Comparison of ENCODE assay signal across 25 mouse cellular contexts in genomic region chr13:103025461-103025860, GRCm38 (mm10).
DNase-seq lines count a peak whose midpoint lies in the region; TF ChIP-seq lines count a peak whose summit lies in the region.
"Had no signal": no experiment of that assay in that cellular context is flagged by ENCODE, and none has a peak within 500 bp of the region (broad histone marks: within the 10 kb centered on the region; RNA-seq: fewer than 3 reads in every experiment).

No protein-coding gene starts in this region.

- intact Hi-C loops in heart, adult 2 months (cut with DNase I): no loop called here

- no peaks in the 10 kb centered on the region for H3K9me3 ChIP-seq in heart, embryonic 10.5 days
- H3K9me3 ChIP-seq: embryonic facial prominence, embryonic 10.5 days; embryonic facial prominence, embryonic 13.5 days; forebrain, embryonic 10.5 days; forebrain, embryonic 13.5 days; G1E; heart, embryonic 13.5 days; hindbrain, embryonic 10.5 days; hindbrain, embryonic 13.5 days had no signal

- H3K4me1 ChIP-seq in heart, embryonic 10.5 days: peaks cover 43% of the 10 kb centered on the region
- H3K4me1 ChIP-seq in heart, adult 2 months (ENCODE audit: control insufficient read depth, insufficient read depth, low read length): peaks cover 5% of the 10 kb centered on the region
- peaks cover 9% of the 10 kb centered on the region for H3K4me1 ChIP-seq in embryonic fibroblast, embryonic 13.5 days (ENCODE audit: control insufficient read depth, insufficient read depth, low read length)

- no peaks in the 10 kb centered on the region for H3K27me3 ChIP-seq in heart, embryonic 10.5 days (ENCODE audit: insufficient read depth, poor library complexity, severe bottlenecking)
- no peaks in the 10 kb centered on the region for H3K27me3 ChIP-seq in heart, adult 2 months (ENCODE audit: control insufficient read depth, insufficient read depth, low read length)
- H3K27me3 ChIP-seq: CH12.LX; forebrain, embryonic 13.5 days; heart, embryonic 13.5 days; hindbrain, embryonic 13.5 days; Patski had no signal

- H3K27ac ChIP-seq in heart, embryonic 10.5 days: peak overlapping the region; percentile 42; the same call in 1 of the 2 replicates
- no peak overlapping the region for H3K27ac ChIP-seq in heart, adult 2 months
- H3K27ac ChIP-seq in embryonic fibroblast, embryonic 13.5 days (ENCODE audit: insufficient read depth, low read length): peak overlapping the region; percentile 38
- H3K27ac ChIP-seq: embryonic facial prominence, embryonic 10.5 days; embryonic facial prominence, embryonic 13.5 days; forebrain, embryonic 10.5 days; forebrain, embryonic 13.5 days; heart, embryonic 13.5 days; hindbrain, embryonic 10.5 days; hindbrain, embryonic 13.5 days had no signal

- TF ChIP-seq POLR2A in heart, adult 2 months (IDR thresholded peaks at IDR 0.05; ENCODE audit: insufficient read depth, low read depth, low read length): no peak
- no peak for TF ChIP-seq POLR2A in embryonic fibroblast, embryonic 13.5 days (IDR thresholded peaks at IDR 0.05; ENCODE audit: low read depth, low read length)

- 56% methylated on average over 3 of the region's 3 CpGs for WGBS in heart, embryonic 10.5 days
- WGBS in heart, adult 2 months: 43% methylated on average over 3 of the region's 3 CpGs

- H3K36me3 ChIP-seq in heart, embryonic 10.5 days: no peaks in the 10 kb centered on the region
- H3K36me3 ChIP-seq in heart, adult 2 months (ENCODE audit: control insufficient read depth, insufficient read depth, low read length): peaks cover 4% of the 10 kb centered on the region
- H3K36me3 ChIP-seq: embryonic facial prominence, embryonic 10.5 days; embryonic facial prominence, embryonic 13.5 days; forebrain, embryonic 10.5 days; G1E; hindbrain, embryonic 10.5 days; hindbrain, embryonic 13.5 days had no signal

- H3K4me3 ChIP-seq in heart, embryonic 10.5 days: no peak overlapping the region
- H3K4me3 ChIP-seq in heart, adult 2 months: no peak overlapping the region
- H3K4me3 ChIP-seq in embryonic fibroblast, embryonic 13.5 days (ENCODE audit: insufficient read depth, low read length): no peak overlapping the region
- H3K4me3 ChIP-seq: embryonic facial prominence, embryonic 10.5 days; embryonic facial prominence, embryonic 13.5 days; forebrain, embryonic 10.5 days; forebrain, embryonic 13.5 days; heart, embryonic 13.5 days; hindbrain, embryonic 10.5 days; hindbrain, embryonic 13.5 days had no signal

- peak; percentile 39 for DNase-seq in adrenal gland, adult 2 months
- DNase-seq in adrenal gland, postnatal 25 days: no peak
- DNase-seq in heart, embryonic 10.5 days (ENCODE audit: low spot score): no peak
- DNase-seq in heart, adult 2 months: no peak
- DNase-seq in ovary, adult 18-20 months (ENCODE audit: low spot score): peak; percentile 10
- DNase-seq in ovary, postnatal 10 days (ENCODE audit: low spot score): no peak
- no peak for DNase-seq in kidney, adult 18-20 months
- DNase-seq: B cell, adult 2 months; cerebellum, adult 18-20 months; cerebellum, adult 9-10 months; cerebellum, postnatal 36 days; embryo, embryonic 11 days; gastrocnemius, postnatal 14 days; heart, adult 11 months had no signal

- H3K79me2 ChIP-seq in heart, adult 2 months (replicated peaks; ENCODE audit: control insufficient read depth, insufficient read depth, low read length): no peaks in the 10 kb centered on the region; the same call in 1 of the 2 replicates

- no peak overlapping the region for H3K9ac ChIP-seq in heart, adult 2 months (ENCODE audit: low read depth, low read length)
- H3K9ac ChIP-seq: embryonic facial prominence, embryonic 13.5 days; forebrain, embryonic 13.5 days; heart, embryonic 13.5 days; hindbrain, embryonic 13.5 days had no signal

- no peak for TF ChIP-seq EP300 in heart, adult 2 months (IDR thresholded peaks at IDR 0.05; ENCODE audit: insufficient read depth, low read depth, low read length)

- TF ChIP-seq CTCF in heart, adult 2 months (IDR thresholded peaks at IDR 0.05): no peak
- TF ChIP-seq CTCF in embryonic fibroblast, embryonic 13.5 days (IDR thresholded peaks at IDR 0.05; ENCODE audit: borderline replicate concordance, insufficient read depth, low read length): no peak

Comparison
In these comparisons a context has a peak if more than half of its experiments do, and no peak if none do; other contexts are left out.
1. DNase-seq: peak in adrenal gland, adult 2 months (single experiment) and ovary, adult 18-20 months (single experiment); none in adrenal gland, postnatal 25 days (single experiment), heart, embryonic 10.5 days (single experiment), heart, adult 2 months (0 of 2), ovary, postnatal 10 days (single experiment) and kidney, adult 18-20 months (single experiment).